Mouse (Mus musculus) liver, embryonic 16.5 days (tissue): ENCODE data around the gene Hipk2. TPM values are rescaled to one million over a fixed set of nuclear protein-coding genes. Genes with fewer than 3 reads are reported as not detected.

Experiments used
- ATAC-seq: fragments of 200-750 bp; cut with Nextera tagmentation; 2 replicates; pipeline ENCODE4 v1.8.0; 2017; ENCODE audit warnings: low read depth, mild to moderate bottlenecking, moderate number of reproducible peaks, moderate library complexity
- H3K27ac ChIP-seq: fragments of 300-500 bp; sonication (generic); 2 replicates; pipeline ENCODE4 v1.5.1; 2014; ENCODE audit warnings: mild to moderate bottlenecking, low read length
- H3K27me3 ChIP-seq: fragments of 300-500 bp; sonication (generic); 2 replicates; pipeline ENCODE4 v1.6.1; 2014; ENCODE audit warnings: low read depth, low read length, mixed read lengths; ENCODE audit not compliant: control insufficient read depth, insufficient read depth
- H3K36me3 ChIP-seq: fragments of 300-500 bp; sonication (generic); 2 replicates; pipeline ENCODE4 v1.6.1; 2014; ENCODE audit warnings: mild to moderate bottlenecking; ENCODE audit not compliant: control insufficient read depth, insufficient read depth
- H3K4me1 ChIP-seq: fragments of 300-500 bp; sonication (generic); 2 replicates; pipeline ENCODE4 v1.6.1; 2014; ENCODE audit warnings: low read depth, low read length, mixed read lengths; ENCODE audit not compliant: control insufficient read depth
- H3K4me2 ChIP-seq: fragments of 300-500 bp; sonication (generic); 2 replicates; pipeline ENCODE4 v1.6.1; 2014; ENCODE audit warnings: low read depth, low read length, mixed read lengths
- H3K4me3 ChIP-seq: fragments of 300-500 bp; sonication (generic); 2 replicates; pipeline ENCODE4 v1.5.1; 2014; ENCODE audit warnings: low read depth, mild to moderate bottlenecking, low read length
- H3K9ac ChIP-seq: fragments of 300-500 bp; sonication (generic); 2 replicates; pipeline ENCODE4 v1.6.1; 2014; ENCODE audit warnings: low read depth, low read length
- H3K9me3 ChIP-seq: fragments of 300-500 bp; sonication (generic); replicated peaks from 2 replicates; pipeline ENCODE4 v1.6.1; 2016; ENCODE audit warnings: low read length; ENCODE audit not compliant: control insufficient read depth
- WGBS: fragments of 180-500 bp; shearing (Covaris S2); extraction: QIAGEN DNeasy Blood & Tissue Kit; methylation state at CpG from one replicate; pipeline ENCODE4 v1.1.7; 2014; ENCODE audit not compliant: insufficient replicate concordance; 5-methylcytosine and 5-hydroxymethylcytosine counted together
- polyA plus RNA-seq: library from polyadenylated mRNA; unstranded; fragments of >200 nt; fragmentation: Nextera tagmentation; extraction: Ambion mirVana; gene quantifications from 2 replicates; pipeline ENCODE4 v1.2.1, GENCODE M21; 2015

Gene Hipk2
- polyA plus RNA-seq, 1 experiment from 2014 or later, result 19.8 TPM

DNA sequence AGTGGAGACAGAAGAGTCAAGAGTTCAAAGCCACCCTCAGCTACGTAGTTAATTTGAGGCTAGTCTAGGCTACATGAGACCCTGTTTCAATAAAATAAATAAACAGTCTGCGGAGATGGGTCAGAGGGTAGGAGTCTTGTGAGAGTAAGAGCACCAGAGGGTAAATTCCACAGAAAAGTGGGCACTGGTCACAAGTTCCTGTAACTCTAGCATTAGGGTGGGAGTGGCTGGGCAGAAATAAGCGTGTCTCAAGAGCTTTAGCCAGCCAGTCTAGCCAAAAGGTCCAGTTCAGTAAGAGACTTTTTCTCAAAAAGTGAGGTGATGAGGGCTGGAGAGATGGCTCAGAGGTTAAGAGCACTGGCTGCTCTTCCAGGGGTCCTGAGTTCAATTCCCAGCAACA is 17.6 kb upstream of the Hipk2 start:
- no peak for ATAC-seq

DNA sequence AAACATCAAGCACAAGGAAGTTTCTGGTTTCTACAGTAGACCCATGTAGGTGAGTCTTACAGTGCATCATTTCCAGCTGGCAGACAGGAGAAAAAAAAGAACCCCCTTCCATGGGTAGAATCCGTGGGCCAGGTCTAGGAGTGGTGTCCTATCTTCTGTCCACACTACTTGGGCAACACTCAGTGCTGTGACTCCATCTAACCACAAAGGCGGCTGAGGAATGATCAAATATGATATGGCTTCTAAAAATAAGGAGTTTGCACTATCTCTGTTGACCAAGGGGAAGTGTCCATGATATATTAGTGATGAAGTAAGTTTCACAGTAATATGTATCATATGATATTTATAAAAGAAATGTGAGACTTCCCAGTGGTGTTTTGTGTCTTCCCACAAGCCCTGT is 16.1 kb upstream of the Hipk2 start:
- H3K36me3 ChIP-seq, result no peaks in the 10 kb centered on the region
- no peaks in the 10 kb centered on the region for H3K9me3 ChIP-seq
- no peak overlapping the region for H3K4me3 ChIP-seq
- H3K27me3 ChIP-seq, result no peaks in the 10 kb centered on the region
- peak overlapping the region; percentile 28 for H3K4me2 ChIP-seq
- H3K27ac ChIP-seq, result peak overlapping the region; percentile 60
- WGBS, result 21% methylated on average over 2 of the region's 2 CpGs
- H3K4me1 ChIP-seq, result peaks cover 32% of the 10 kb centered on the region
- ATAC-seq, result peak; percentile 91
- peak overlapping the region; percentile 29 for H3K9ac ChIP-seq

More for the DNA sequence above, 17.6 kb upstream of the Hipk2 start:
- 73% methylated on average over 3 of the region's 3 CpGs for WGBS
- Histone ChIP-seq H3K27me3 (no peaks in the 10 kb centered on the region), H3K4me2 (no peak overlapping the region), H3K36me3 (no peaks in the 10 kb centered on the region), H3K27ac (no peak overlapping the region), H3K9ac (no peak overlapping the region), H3K9me3 (no peaks in the 10 kb centered on the region), H3K4me1 (peaks cover 40% of the 10 kb centered on the region), H3K4me3 (no peak overlapping the region)

GRCm38 (mm10) chr6:38889156-38889555 is 13.2 kb upstream of the Hipk2 start:
- Histone ChIP-seq H3K4me1 (peaks cover 39% of the 10 kb centered on the region), H3K9me3 (no peaks in the 10 kb centered on the region), H3K4me2 (no peak overlapping the region), H3K27me3 (no peaks in the 10 kb centered on the region), H3K9ac (no peak overlapping the region), H3K4me3 (no peak overlapping the region), H3K27ac (peak overlapping the region; percentile 42; the same call in 1 of the 2 replicates), H3K36me3 (no peaks in the 10 kb centered on the region)
- ATAC-seq, result no peak
- WGBS, result 64% methylated on average over 6 of the region's 6 CpGs

GRCm38 (mm10) chr6:38887436-38887835 is 11.5 kb upstream of the Hipk2 start:
- H3K4me1 ChIP-seq, result peaks cover 52% of the 10 kb centered on the region
- no peak for ATAC-seq
- 88% methylated on average over 4 of the region's 4 CpGs for WGBS

GRCm38 (mm10) chr6:38885132-38885531 is 9.2 kb upstream of the Hipk2 start:
- Histone ChIP-seq H3K27me3 (no peaks in the 10 kb centered on the region), H3K4me3 (no peak overlapping the region), H3K4me1 (peaks cover 38% of the 10 kb centered on the region), H3K4me2 (peak overlapping the region; percentile 30; the same call in 1 of the 2 replicates), H3K36me3 (no peaks in the 10 kb centered on the region), H3K27ac (peak overlapping the region; percentile 42), H3K9me3 (no peaks in the 10 kb centered on the region), H3K9ac (no peak overlapping the region; the same call in 1 of the 2 replicates)
- ATAC-seq, result peak; percentile 78
- WGBS, result 58% methylated on average over 1 of the region's 1 CpGs

More at GRCm38 (mm10) chr6:38887436-38887835, 11.5 kb upstream of the Hipk2 start:
- Histone ChIP-seq H3K4me3 (no peak overlapping the region), H3K9me3 (no peaks in the 10 kb centered on the region), H3K9ac (no peak overlapping the region), H3K4me2 (no peak overlapping the region), H3K27ac (no peak overlapping the region), H3K27me3 (no peaks in the 10 kb centered on the region), H3K36me3 (no peaks in the 10 kb centered on the region)

DNA sequence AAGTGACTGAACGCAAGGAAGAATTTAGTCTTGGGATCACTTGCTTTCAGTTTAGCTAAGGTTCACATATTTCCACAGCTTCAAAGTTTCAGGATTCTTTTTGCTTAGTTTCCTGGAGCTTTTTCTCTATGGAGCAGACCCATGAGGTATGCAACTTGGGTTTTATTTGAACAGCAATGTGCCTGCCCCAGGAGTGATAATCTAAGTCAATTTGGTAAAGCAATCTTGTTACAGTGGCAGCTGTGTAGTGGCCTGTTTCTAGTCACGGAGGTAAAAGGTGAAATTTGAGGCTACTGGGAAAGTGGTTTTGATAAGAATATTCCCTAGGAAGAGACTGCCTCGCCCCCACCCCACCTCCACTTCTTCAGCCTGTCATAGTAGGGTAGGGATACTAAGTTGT is 8.5 kb upstream of the Hipk2 start:
- WGBS, result 62% methylated on average over 3 of the region's 3 CpGs
- Histone ChIP-seq H3K4me2 (0 out of 2 replicates have a peak overlapping the region, but pooled peaks have one; percentile 10), H3K4me3 (no peak overlapping the region), H3K9me3 (no peaks in the 10 kb centered on the region), H3K9ac (0 out of 2 replicates have a peak overlapping the region, but pooled peaks have one; percentile 2), H3K4me1 (peaks cover 38% of the 10 kb centered on the region), H3K27ac (peak overlapping the region; percentile 54), H3K27me3 (no peaks in the 10 kb centered on the region), H3K36me3 (no peaks in the 10 kb centered on the region)
- ATAC-seq, result no peak

DNA sequence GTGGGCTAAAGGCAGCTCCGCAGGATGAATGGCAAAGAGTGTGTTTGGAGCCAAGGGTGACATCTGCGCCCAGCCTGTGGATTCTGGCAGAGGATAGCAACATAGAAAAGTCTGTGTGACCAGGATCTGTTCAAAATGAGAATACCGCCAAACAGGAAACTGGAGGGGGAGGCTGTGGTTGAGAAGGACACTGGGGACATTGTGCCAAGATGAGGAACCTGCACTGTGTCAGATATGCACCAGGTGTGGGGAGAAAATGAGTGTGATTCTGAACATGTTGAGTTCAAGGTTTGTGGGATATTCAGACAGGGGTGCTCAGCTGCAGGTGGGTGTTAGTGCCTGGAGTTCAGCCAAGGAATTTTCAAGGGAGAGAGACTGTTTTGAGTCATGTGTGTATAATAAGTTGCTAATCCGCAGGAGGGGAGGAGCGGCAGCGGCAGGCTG is 6.8 kb upstream of the Hipk2 start:
- Histone ChIP-seq H3K27ac (no peak overlapping the region), H3K4me1 (peaks cover 37% of the 10 kb centered on the region), H3K9ac (0 out of 2 replicates have a peak overlapping the region, but pooled peaks have one; percentile 10)

GRCm38 (mm10) chr6:38881975-38882374 is 6.0 kb upstream of the Hipk2 start:
- Histone ChIP-seq H3K27me3 (0 out of 2 replicates have a peak, but pooled peaks cover 3% of the 10 kb centered on the region), H3K4me1 (peaks cover 43% of the 10 kb centered on the region), H3K9ac (no peak overlapping the region), H3K4me2 (no peak overlapping the region), H3K4me3 (no peak overlapping the region), H3K27ac (no peak overlapping the region), H3K9me3 (no peaks in the 10 kb centered on the region), H3K36me3 (no peaks in the 10 kb centered on the region)
- WGBS, result 44% methylated on average over 6 of the region's 6 CpGs
- ATAC-seq, result no peak

More for the DNA sequence above, 6.8 kb upstream of the Hipk2 start:
- Histone ChIP-seq H3K4me3 (no peak overlapping the region), H3K36me3 (no peaks in the 10 kb centered on the region), H3K4me2 (no peak overlapping the region), H3K27me3 (0 out of 2 replicates have a peak, but pooled peaks cover 3% of the 10 kb centered on the region), H3K9me3 (no peaks in the 10 kb centered on the region)
- ATAC-seq, result no peak
- 53% methylated on average over 6 of the region's 6 CpGs for WGBS

DNA sequence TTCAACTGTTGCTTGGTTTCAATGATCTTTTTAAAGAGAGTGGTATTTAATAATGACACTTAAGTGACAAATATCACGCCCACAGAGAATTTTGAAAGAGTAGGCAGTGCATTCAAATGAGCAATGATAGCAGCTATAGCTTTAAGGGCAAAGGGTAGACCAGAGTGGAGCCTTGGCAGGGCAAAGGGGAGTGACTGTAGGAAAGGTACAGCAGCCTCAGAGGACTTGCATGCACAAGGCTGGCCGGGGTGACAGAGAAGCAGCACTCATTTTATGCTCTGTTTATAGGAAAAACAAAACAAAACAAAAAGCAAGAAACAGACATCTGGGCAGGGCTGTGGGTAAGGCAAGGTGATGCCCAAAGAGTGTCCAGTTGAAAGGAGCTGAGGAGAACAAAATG is 5.5 kb upstream of the Hipk2 start:
- Histone ChIP-seq H3K4me1 (peaks cover 42% of the 10 kb centered on the region), H3K36me3 (no peaks in the 10 kb centered on the region), H3K9ac (no peak overlapping the region), H3K4me2 (no peak overlapping the region), H3K4me3 (no peak overlapping the region), H3K9me3 (no peaks in the 10 kb centered on the region), H3K27ac (no peak overlapping the region), H3K27me3 (0 out of 2 replicates have a peak, but pooled peaks cover 3% of the 10 kb centered on the region)
- no peak; the same call in 1 of the 2 replicates for ATAC-seq
- 53% methylated on average over 2 of the region's 2 CpGs for WGBS
